Mouse (Mus musculus): ENCODE results near the gene Tnrc6b.
"Not testable (repeated sequence)": the region's sequence is repeated elsewhere in the genome, so short reads cannot be mapped to it uniquely, and the experiment has no call there.

Tnrc6b gene

DNA sequence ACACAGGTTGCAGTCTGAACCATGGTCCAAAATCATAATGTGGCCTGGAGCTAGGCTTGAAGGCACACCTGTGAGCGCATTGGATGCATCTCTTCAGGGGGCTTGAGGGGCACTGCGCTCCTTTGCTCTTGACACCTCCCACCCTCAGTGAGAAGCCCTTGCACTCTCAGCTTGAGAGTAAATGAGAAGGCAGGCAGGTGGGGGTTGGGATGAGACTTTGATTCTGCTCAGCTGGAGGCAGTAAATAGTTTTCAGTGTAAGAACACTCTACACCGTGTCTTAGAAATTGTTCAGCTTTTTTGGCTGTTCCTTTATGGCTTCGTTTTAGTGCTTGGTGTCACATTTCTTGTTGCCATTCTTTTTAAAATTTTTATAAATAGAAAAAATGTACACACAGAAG is 127.7 kb downstream of the Tnrc6b start:
- no peak for ATAC-seq (ENCODE audit: insufficient number of reproducible peaks, low FRiP score, low TSS enrichment)

DNA sequence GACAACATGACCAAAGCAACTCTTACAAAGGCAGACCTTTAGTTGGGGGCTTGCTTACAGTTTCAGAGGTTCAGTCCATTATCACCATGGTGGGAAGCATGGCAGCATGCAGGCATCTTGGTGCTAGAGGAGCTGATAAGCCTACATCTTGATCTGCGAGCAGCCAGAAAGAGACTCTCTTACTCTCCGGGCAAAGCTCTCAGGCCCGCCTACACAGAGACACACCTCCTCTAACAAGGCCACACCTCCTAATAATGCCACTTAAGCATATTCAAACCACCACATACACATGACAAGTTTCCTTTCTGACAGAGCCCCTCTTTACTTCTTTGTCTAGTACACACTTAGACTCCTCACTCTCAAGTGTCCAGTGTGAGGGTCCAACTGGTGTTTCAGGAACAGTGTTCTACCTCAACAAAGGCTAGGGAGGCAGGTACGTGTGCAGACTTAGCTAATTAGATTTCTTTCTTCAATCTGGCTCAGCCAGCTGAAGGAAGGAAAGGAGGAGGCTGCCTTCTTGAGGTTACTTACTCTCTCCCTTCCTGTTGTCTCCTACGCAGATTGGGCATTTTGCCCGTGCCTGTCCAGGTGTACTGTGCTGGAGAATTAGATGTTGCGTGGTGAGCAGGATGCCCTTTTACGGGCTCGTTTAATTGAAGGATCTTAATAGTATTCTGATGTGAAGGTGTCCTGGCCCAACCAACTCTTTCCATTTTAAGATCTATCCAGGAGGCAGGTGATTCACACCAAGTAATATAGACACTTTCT is 128.7 kb downstream of the Tnrc6b start:
- ATAC-seq (ENCODE audit: insufficient number of reproducible peaks, low FRiP score, low TSS enrichment), result no peak

DNA sequence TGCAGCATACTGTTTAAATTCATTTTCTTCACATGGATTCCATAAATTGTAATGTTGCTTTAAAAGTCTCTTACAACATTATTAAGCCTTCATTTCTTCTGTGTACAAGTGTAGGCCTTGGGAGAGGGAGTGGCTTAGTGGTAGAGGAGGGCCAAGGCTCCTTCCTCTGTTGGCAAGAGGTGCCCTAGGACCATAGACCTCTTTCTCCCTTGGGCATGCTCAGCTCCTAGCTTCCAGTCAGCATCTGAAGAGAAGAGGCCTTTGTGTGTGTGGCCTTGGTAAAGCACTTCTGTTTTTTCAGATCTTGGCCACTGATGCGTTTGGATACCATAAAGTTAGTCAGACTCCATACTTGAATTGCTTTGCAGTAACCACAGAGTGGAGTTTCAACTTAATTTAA is 133.1 kb downstream of the Tnrc6b start:
- no peak for ATAC-seq (ENCODE audit: insufficient number of reproducible peaks, low FRiP score, low TSS enrichment)

DNA sequence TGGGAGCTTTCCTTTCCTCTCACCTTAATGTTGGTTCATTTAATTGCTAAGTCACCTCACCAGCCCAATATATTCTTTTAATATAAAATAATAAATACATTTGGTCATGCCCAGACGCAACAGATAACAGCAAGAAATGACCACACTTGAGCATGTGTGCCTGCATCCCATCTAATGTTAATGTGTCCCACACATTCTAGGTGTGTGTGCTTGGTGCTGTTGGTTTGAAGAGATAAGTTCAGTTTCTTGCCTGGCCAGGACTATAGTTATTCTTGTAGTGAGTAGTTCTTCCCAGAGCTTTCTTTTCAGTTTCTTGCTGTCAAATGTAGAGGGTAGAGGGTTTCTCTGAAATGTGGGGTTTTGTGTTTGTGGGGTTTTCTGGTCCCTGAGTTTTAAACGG is 133.8 kb downstream of the Tnrc6b start:
- no peak for ATAC-seq (ENCODE audit: insufficient number of reproducible peaks, low FRiP score, low TSS enrichment)

DNA sequence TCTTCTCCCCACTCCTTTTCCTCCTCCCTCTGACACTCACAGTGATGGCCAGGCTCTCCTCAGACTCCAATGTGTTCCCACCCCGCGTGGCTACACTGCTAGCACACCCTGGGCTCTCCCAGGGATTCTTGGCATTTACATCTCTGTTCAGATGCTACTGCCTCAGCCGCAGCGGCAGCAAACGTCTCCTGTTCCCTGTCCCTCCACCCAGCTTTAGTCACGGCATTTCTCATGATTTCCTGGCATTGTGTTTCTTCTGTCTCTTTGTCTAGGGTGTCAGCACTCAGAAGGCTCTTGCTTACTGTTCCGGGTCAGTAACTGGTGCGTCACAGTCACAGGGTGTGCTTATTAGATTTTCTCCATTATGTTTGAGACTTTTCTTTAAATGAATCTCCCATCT is 138.9 kb downstream of the Tnrc6b start:
- no peak for ATAC-seq (ENCODE audit: insufficient number of reproducible peaks, low FRiP score, low TSS enrichment)

DNA sequence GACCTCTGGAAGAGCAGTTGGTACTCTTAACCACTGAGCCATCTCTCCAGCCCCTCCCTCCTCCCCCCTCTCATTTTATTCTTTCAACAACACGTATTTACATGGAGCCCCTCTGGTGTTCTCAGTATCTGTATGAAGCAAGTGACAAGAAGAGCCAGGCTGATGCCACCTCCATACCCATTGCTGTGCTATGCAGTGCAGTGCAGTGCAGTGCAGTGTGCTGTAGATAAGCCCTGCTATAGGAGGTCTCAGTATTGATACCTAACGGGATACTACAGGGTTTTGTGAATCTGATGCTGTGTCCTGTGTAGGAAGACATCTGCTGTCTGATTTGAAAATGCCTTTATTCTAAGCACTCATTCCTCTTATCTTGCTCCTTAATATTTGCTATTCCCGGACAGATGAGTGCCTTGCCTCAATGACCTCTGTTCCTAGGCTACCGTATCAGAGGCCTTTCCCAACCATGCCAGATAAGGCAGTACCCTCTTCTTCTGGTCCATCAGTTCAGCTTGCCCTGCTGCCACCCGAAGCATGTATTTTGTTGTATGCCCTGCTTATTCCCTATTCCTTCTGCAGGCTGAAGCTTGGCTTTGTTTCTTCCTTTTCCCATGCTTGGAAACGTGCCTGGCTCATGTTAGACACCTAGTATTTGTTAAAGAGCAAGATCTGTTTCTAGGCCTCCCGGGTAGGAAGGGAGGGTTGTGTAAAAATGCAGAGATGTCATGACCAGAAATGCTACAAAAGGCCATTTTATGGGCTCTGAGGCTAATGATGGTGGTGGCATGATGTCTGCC is 139.8 kb downstream of the Tnrc6b start:
- no peak for ATAC-seq (ENCODE audit: insufficient number of reproducible peaks, low FRiP score, low TSS enrichment)

DNA sequence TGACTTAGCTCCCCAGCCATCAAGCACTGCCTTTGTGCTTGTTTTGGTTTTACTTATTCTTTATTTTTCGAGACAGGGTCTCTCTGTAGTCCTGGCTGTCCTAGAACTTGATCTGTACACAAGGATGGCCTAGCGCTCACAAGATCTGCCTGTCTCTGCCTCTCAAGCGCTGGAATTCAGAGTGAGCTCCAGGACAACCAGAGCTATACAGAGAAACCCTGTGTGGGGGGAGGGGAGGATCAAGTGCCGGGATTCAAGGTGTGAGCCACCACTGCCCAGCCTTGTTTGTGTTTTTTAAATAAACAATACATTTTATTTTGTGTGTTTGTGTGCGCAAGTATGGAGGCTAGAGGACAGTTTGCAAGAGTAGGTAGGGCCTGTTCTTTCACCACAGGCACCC is 141.0 kb downstream of the Tnrc6b start:
- no peak for ATAC-seq (ENCODE audit: insufficient number of reproducible peaks, low FRiP score, low TSS enrichment)

DNA sequence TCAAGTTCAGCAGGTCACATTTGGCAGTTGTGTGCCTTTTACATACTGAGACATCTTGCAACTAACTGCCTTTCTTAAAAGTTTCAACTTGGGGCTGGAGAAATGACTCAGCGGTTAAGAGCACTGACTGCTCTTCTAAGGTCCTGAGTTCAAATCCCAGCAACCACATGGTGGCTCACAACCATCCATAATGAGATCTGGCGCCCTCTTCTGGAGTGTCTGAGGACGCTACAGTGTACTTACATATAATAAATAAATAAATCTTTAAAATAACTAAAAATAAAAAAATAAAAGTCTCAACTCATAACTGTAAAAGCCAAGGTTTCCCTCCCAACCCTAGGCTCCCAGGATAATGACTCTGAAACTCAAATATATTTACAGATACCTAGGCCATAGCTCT is 141.4 kb downstream of the Tnrc6b start:
- not testable (repeated sequence) for ATAC-seq (ENCODE audit: insufficient number of reproducible peaks, low FRiP score, low TSS enrichment)

DNA sequence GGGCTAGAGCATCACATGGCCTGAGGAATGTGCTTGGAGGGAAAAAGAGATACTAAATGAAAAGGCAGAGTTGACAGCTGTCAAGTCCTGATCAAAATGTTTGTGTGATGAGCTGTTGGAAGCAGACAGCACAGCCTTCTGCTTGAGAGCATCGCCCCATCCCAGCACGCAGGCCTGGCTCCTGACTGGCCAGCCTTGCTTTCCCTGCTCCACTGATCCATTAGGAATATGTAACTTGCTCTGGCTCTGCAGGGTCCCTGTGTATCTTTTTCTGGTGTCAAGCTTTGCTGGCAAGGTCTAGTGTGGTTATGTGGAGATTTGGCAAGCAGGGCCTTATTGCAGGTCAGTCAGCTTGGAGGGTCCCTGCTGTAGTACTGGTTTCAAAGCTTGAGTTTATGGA is 148.3 kb downstream of the Tnrc6b start:
- no peak; the same call in 1 of the 2 replicates for ATAC-seq (ENCODE audit: insufficient number of reproducible peaks, low FRiP score, low TSS enrichment)

DNA sequence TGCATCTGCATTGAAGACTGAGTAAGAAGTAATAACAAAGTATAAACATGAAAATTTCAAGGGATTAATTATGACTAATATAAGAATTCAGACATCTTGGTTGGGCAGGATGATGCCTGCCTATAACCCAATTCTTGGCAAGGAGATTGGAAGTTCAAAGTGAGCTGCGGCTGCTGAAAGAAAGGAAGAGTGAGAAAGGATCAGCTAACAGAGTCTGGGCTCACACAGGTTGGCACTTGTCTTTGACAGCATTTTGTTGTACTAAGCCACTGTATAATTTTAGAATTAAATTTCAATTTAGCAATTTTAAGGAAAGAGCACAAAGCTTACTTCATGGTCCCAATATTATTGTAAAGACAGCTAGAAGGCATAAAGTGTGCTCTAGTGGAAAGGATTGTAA is 150.2 kb downstream of the Tnrc6b start:
- no peak for ATAC-seq (ENCODE audit: insufficient number of reproducible peaks, low FRiP score, low TSS enrichment)

DNA sequence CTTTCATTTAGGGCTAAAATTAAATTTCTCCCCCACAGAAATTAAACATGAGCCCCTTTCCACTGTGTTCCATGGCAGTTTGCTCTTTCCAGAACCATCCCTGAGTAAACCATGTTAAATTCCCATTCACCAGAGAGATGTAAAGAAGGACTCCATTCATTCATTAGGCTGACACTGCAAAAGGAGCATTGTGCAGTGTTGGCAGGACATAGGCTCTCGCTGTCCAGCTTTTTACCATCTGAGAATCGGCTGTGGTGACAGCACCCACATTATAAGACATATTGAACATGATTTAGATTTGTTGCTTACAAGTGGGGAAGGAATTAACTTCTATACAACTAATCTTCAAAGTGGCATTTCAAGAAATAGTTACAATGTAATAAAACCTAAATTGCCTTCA is 150.9 kb downstream of the Tnrc6b start:
- no peak for ATAC-seq (ENCODE audit: insufficient number of reproducible peaks, low FRiP score, low TSS enrichment)

DNA sequence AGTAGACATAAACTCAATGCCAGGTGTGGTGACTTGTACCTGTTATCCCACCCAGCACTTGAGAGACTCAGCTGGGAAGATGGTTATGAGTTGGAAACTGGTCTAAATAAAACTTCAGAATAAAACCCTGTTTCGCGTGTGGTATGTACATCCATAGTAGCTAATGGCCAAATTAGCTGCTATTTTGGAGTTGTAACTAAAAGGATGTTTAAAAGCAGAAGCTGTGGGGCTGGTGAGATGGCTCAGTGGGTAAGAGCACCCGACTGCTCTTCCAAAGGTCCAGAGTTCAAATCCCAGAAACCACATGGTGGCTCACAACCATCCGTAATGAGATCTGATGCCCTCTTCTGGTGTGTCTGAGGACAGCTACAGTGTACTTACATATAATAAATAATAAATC is 157.5 kb downstream of the Tnrc6b start:
- not testable (repeated sequence) for ATAC-seq (ENCODE audit: insufficient number of reproducible peaks, low FRiP score, low TSS enrichment)

DNA sequence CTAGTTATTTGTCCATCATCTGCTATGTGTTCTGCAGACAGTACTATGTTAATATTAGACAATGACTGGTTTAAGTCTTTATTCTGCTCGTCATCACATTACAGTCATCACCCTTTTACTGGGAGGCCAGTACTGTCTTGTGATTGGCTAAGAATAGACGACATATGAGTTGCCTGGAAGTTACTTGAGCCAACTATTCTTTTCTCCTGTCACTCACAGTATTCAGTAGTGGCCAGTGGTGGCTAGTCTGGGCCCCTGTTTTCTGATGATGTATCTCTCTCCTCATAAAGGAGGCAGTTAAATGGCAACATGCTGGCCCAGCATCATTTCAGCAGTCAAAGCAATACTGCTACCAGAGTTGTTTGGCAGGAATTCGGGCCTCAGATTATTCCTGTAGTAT is 163.6 kb downstream of the Tnrc6b start:
- ATAC-seq (ENCODE audit: insufficient number of reproducible peaks, low FRiP score, low TSS enrichment), result no peak

DNA sequence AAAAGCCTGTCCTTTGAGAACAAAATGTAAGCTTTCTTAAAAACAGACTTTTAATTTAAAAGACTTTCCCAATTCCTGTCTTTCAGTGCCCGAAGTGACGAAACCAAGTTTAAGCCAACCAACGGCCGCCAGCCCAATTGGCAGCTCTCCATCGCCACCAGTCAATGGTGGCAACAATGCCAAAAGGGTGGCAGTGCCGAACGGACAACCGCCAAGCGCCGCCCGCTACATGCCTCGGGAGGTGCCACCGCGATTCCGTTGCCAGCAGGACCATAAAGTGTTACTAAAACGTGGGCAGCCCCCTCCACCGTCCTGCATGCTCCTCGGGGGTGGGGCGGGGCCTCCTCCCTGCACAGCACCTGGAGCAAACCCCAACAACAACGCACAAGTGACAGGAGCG is 165.1 kb downstream of the Tnrc6b start:
- ATAC-seq (ENCODE audit: insufficient number of reproducible peaks, low FRiP score, low TSS enrichment), result no peak; the same call in 1 of the 2 replicates

DNA sequence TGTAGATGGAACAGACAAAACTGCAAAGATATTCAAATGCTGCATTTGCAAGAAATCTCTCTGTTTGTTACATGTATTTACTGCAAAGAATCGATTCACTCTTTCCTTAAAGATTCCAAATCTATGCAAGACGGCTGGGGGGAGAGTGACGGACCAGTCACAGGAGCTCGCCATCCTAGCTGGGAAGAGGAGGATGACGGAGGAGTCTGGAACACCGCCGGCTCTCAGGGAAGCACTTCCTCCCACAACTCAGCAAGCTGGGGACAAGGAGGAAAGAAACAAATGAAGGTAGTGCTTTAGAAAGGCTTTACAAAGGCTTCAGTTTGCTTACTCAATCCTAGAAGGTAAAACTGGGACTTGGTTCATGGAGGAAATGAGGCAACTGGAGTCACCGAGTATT is 173.0 kb downstream of the Tnrc6b start:
- no peak for ATAC-seq (ENCODE audit: insufficient number of reproducible peaks, low FRiP score, low TSS enrichment)

DNA sequence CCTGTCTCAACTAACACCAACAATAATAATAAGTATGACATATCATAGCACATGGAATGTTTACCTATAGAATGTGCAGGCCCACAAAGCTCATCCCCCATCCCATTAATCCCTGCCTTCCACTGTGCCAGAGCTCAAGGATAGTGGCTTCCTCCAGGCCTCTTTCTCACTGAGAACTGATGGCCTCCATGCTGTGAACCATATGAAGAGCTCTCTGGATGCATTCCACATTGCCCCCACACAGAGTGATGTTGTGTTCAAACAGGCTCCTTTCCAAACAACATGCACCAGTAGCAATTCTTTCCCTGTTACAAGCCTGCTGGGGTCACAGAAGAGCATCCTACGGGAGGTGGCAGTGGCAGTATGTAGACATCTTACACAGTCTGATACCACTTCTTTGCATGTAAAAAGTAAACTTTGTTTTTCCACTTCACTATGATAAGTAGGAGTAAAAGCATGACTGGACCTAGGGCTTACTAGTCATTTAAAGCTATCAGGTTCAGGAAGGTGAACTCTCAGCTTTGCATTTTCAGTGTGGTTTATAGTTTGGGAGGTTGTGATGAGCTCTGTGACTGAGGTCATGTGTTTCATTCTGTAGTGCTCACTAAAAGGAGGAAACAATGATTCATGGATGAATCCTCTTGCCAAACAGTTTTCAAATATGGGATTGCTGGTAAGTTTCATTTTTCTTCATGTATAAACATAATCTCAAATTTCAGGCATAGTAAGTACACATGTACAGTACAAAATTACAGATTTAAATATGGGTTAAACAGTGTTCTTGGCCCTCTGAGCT is 175.4 kb downstream of the Tnrc6b start:
- ATAC-seq (ENCODE audit: insufficient number of reproducible peaks, low FRiP score, low TSS enrichment), result peak; percentile 36; the same call in 1 of the 2 replicates

DNA sequence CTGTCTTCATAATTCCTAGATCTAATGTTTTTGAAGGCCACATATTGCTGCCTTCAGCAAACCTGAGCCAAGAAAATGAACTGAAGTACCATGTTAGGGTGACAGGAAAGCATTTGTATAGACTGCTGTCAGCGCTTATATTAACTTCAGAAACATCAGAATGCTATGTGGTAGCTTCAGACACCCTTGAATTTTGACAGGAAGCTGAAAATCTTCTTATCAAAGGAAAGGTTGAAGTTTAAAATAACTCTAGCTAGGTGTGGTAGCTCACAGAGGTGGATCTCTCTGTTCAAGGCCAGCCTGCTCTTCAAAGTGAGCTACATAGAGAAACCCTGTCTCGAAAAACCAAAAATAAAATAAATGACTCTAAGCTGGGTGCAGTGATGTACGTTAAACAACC is 181.2 kb downstream of the Tnrc6b start:
- no peak for ATAC-seq (ENCODE audit: insufficient number of reproducible peaks, low FRiP score, low TSS enrichment)

DNA sequence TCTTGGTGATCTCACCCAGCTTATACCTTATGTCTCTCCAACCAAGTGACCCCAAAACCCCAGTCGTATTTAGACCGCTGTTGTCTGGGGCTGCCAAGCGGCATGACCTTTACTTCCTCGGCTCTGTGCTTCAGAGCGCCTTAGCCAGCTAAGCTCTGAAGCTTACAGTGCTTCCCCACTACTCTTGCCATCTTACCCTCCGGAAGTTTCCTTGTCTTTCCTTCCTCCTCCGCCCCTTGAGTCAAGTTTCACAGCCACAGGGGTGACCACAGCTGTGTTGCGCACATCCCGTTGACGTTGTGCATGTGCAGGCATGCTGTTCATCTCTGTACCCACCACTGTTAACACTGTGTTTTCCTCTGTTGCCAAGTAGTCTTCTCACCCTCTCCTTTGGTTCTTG is 185.6 kb downstream of the Tnrc6b start:
- ATAC-seq (ENCODE audit: insufficient number of reproducible peaks, low FRiP score, low TSS enrichment), result no peak

DNA sequence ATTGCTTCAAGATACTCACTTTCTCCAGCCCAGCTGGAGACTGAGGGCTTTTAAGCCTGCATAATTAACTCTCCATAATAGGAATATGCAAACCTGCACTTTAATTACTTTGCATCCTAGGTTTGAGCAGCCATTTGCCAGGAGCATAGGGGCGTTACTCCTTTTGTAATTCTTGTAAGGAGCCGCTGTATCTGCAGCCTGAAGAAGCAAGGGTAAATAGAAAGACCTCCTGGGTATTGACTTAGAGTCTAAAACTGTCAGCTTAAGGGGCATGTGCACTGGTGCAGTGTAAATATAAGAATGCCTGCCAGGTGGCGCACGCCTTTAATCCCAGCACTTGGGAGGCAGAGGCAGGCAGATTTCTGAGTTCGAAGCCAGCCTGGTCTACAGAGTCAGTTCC is 186.8 kb downstream of the Tnrc6b start:
- no peak for ATAC-seq (ENCODE audit: insufficient number of reproducible peaks, low FRiP score, low TSS enrichment)

DNA sequence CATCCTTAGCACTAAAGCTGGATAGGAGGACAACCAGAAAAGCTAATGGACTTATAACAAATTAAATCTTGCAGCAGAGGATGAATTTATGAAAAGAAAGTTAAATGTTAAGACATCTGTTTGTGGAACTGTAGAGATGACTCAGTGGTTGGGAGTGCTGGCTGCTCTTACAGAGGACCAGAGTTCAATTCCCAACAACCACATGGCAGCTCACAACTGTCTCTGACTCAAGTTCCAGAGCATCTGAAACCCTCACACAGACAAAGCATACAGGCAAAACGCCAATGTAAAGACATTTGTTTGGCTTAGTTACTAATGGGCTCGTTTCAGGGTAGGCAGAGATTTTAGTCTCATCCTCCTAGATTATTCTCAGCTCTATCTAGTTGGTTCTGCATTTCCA is 188.7 kb downstream of the Tnrc6b start:
- no peak for ATAC-seq (ENCODE audit: insufficient number of reproducible peaks, low FRiP score, low TSS enrichment)
